Mouse (Mus musculus): Measurements from ENCODE around the gene Plscr1.

Plscr1 gene

GRCm38 (mm10) chr9:92253585-92254321, 4.2 kb downstream of the Plscr1 start:
- in situ Hi-C loops (cut with MboI) = no loop called here

DNA sequence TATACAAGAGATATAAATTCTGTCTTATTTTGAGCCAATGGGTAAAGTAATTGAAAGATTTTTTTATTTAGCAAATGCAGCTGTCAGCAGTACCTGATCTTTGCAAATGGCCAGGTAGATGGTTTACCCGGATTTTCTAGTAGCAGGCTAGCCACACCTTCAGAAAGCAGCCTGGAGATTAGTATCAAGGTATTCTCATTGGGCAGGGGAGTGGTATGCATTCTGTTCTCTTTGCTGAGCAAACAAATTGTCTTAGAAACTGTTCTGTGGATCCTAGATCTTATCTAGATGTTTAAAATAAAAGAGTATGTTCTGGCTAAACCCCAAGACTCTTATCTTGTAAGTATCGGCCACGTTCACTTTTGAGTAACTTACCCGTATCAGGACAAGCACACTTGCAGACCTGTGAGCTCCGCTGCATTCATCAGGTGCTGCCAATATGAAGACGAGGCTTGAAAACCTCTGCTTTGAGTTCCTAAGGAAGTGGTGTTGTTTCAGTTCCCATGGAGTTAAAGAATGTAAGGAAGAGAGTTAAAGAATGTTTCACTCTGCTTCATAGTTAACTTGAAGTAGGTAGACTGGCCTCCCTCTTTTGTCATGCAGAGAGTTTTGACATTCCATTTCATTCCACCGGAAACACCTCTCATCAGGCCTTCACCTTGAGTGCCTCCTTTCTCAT, 11.1 kb downstream of the Plscr1 start:
- in situ Hi-C loops (cut with MboI) = no loop called here

- in situ Hi-C loops (cut with MboI) = no loop called here
Observed at GRCm38 (mm10) chr9:92265719-92266118, 16.2 kb downstream of the Plscr1 start.

DNA sequence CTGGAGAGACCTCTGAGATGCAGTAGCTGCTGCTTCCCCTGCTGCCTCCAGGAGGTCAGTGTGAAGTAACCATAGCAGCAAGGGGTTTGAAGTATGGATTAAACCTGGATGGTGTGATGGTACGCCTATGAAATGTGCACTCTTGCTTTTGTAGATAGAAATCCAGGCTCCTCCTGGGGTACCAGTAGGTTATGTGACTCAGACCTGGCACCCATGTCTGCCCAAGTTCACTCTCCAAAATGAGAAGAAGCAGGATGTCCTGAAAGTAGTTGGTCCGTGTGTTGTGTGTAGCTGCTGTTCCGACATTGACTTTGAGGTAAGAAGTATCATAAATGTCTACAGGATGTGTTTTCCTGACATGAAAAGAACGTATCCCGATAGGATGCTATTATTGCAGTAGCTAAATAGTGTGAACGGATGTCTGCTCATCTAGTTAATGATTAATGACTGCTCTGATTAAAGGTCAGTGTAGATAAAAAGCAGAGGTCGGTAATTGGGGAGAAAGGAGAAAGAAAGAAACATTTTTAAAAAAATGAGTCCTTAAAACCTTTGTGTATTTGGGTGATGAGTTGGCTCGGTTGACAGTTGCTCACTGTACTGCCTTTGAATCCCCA, 17.1 kb downstream of the Plscr1 start:
- in situ Hi-C loops (cut with MboI) = no loop called here

- in situ Hi-C loops (cut with MboI) = no loop called here
Observed at GRCm38 (mm10) chr9:92267732-92268131, 18.2 kb downstream of the Plscr1 start.

DNA sequence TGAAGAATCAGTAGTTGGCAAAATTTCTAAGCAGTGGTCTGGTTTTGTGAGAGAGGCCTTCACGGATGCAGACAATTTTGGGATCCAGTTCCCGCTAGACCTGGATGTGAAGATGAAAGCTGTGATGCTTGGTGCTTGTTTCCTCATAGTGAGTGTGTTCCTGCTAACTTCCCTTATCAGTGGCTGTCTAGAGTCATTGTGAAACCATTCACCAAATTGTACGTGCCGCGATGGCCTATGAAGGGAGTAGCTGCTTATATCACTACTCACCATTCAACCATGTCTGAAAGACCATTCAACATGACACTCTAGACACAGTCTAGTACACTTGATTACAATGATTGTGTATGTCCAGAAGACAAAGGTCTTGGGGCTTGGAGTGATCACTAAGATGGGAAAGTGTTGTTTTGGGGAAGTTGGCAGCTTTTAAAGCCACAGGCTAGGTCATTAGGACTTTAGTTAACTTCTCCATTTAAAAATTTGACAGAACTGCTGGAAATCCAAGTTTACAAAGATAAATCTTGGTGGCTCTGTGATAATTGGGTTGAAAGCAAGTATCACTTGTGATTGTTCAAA, 20.4 kb downstream of the Plscr1 start:
- in situ Hi-C loops (cut with MboI) = no loop called here

GRCm38 (mm10) chr9:92270927-92271326, 21.4 kb downstream of the Plscr1 start:
- in situ Hi-C loops (cut with MboI) = no loop called here

- in situ Hi-C loops (cut with MboI) = no loop called here
Observed at GRCm38 (mm10) chr9:92272650-92273049, 23.1 kb downstream of the Plscr1 start.

DNA sequence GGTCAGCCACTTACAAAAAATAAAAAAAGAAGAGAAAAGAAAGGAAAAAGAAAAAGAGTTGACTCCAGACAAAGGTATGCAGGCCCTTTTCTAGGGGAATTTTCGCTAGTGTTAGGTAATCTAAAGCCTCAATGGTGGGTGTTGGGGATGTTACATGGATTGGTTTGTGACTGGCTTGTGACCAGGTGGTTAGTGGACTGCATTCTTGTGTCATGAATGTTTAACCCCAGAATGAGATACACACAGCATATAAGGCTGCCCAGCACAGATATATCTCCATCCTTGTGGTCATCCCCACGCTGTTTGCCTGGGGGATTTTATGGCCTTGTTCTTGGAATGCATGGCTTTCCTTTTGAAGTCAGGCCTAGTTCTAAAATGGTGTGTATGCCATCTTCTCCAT, 23.7 kb downstream of the Plscr1 start:
- in situ Hi-C loops (cut with MboI) = no loop called here

GRCm38 (mm10) chr9:92273956-92274762, 24.6 kb downstream of the Plscr1 start:
- in situ Hi-C loops (cut with MboI) = no loop called here

GRCm38 (mm10) chr9:92275486-92276207, 26.1 kb downstream of the Plscr1 start, which contains the start of gene Plscr2:
Plscr2 (plus strand) TSS chr9:92275602.
- in situ Hi-C loops (cut with MboI) = no loop called here

DNA sequence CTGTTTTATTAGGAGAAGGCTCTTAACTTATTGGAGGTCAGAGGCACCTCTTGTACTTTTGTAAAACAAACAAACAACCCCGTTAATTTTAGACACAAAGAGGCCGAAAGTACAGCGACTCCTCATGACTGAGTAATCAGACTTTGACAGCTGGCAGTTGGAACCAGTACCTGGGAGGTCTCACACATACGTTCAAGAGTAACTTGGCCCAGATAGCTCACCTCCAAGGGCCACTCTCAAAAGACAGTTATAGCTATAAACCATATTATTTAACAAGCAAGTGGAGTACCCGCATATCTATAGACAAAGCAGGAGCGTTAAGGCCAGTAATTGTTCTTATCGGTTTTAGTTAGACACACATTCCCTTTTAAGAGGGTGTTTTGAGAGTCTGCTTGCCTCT, 26.8 kb downstream of the Plscr1 start:
- in situ Hi-C loops (cut with MboI) = no loop called here

- in situ Hi-C loops (cut with MboI) = no loop called here
Observed at GRCm38 (mm10) chr9:92280048-92280447, 30.5 kb downstream of the Plscr1 start.

DNA sequence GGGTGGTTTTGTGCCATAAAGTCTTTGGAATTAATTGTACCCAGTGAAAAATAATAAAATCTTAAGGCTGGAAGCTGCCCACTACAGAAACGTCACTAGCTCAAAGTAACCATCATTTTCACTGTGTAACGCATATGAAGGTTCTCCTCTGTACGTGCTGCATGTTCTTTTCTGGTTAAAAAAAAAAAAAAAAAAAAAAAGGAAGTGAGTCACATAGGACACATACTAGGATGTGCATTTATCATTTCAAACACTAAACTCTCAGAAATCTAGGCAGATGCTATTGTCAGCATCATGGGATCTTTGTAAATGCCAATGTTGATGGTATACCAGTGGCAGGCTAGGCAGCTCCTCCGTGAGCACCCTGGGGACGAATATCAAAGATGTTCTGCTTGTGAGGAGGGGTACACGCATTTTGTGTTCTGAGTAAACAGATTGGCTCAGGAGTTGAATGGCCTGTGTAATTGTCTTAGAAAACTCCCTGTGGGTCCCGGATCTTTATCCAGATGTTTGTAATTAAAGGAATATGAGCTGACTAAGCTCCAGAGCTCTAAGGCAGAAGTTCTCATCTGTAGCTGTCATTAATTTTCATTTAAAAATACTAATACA, 33.1 kb downstream of the Plscr1 start:
- in situ Hi-C loops (cut with MboI) = no loop called here

- in situ Hi-C loops (cut with MboI) = no loop called here
Observed at GRCm38 (mm10) chr9:92289675-92290074, 40.1 kb downstream of the Plscr1 start.

DNA sequence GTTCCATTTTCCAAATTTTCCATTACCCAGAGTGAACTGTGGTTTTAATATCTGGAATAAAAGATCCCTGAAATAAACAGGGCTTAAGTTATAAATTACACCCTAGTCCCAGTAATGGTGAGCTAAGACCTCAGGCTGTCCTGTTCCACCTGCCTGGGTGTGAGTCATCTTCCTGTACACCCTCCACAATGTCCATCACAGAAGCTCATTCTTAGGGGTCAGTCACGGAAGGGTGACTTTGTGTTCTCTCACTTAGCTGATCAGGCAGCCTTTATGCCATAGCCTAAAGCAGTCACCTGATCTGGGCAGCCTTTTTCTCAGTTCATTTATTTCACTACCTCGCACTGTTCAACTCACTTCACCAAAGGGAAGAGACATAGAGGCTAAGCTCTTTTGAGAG, 42.6 kb downstream of the Plscr1 start:
- in situ Hi-C loops (cut with MboI) = no loop called here

- in situ Hi-C loops (cut with MboI) = no loop called here
Observed at GRCm38 (mm10) chr9:92292922-92293321, 43.4 kb downstream of the Plscr1 start.

DNA sequence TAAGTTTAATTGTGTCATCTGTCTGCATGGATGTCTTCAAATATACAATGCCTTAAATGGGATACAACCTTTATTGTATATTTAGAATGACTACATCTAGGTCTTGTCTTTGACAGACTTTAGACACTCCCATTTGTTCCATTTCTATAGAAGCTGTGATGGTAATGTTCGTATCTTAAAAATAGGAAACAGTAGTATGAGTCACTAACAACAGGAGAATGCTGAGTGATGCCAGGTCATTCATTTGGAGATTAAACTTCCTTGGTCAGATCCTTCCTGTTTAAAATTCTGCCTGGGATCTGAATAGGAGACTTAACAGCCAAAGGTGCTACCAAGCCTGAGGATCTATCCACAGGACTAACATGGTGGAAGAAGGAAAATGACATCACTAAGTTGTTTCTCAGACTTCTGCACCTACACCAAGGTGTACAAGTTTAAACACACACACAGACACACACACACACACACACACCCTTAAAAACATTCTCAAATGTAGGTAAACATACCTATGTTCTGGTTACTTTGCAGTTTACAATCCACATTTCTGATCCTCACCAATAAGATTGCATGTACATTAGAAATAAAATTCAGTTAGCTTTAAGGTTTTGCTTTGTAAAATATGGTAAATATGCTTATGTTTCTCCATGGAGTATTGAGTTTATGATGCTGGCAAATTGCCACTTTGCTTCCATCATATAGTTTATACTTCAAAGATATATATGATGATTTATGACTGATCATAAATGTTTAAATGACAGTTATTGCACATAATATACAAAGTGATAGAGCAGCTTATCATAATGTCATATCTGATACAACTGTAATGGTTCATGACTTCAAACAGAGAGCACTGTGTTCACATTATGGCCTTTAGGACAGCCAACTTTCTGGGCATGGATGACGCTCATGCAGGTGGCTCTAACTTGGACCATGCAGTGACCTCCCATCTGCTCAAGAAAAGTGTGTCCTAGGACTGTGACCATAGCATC, 44.3 kb downstream of the Plscr1 start:
- in situ Hi-C loops (cut with MboI) = no loop called here

DNA sequence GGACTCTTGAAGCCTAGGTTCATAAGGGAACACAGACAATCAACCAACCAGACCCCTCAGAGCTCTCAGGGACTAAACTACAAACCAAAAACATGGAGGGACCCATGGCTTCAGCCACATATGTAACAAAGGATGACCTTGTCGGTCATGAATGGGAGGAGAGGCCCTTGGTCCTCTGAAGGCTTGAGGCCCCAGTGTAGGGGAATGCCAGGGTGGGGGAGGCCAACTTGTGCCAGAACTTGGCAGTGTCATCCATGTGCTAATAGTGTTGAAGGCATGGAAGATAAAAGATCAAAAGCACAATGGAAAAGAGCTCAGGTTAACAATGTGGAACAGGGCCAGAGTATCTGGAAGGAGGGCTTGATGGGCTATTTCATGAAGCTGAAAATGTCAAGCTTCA, 48.7 kb downstream of the Plscr1 start:
- in situ Hi-C loops (cut with MboI) = no loop called here

DNA sequence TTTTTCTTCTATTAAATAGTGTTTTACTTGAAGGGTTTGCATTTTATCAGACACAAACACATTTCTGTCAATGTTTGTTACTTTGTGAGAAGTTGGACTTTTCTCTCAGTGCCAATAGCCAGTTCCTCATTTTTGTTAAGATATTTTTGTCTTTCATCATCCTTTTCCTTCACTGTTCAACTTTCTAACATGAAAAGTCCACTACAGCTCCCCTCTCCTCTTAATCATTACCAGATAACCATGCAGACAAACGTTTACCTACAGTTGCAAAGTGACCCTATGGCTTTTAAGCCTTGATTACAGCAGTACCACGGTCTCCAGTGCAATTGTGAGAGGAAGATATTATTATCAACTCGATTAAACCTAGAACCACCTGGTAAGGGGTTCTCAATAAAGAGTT, 51.7 kb downstream of the Plscr1 start:
- in situ Hi-C loops (cut with MboI) = no loop called here

All from mature B cell (primary cell).